Mouse (Mus musculus) G1E-ER4 (cell line): ENCODE measurements around the gene Ccin. TPM values are rescaled to one million over a fixed set of nuclear protein-coding genes. Genes with fewer than 3 reads are reported as not detected.

ENCODE experiments used
- GATA1 ChIP-seq: IDR thresholded peaks from one replicate; pipeline ENCODE4 v1.8.0; 2012; ENCODE audit warnings: low read length, inconsistent platforms
- polyA plus RNA-seq: library from polyadenylated mRNA; stranded (reverse); fragments of >175 nt; gene quantifications from 2 replicates; pipeline ENCODE4 v1.2.3, GENCODE M21; 2012

The Ccin gene
- polyA plus RNA-seq, 1 experiment, result not detected

DNA sequence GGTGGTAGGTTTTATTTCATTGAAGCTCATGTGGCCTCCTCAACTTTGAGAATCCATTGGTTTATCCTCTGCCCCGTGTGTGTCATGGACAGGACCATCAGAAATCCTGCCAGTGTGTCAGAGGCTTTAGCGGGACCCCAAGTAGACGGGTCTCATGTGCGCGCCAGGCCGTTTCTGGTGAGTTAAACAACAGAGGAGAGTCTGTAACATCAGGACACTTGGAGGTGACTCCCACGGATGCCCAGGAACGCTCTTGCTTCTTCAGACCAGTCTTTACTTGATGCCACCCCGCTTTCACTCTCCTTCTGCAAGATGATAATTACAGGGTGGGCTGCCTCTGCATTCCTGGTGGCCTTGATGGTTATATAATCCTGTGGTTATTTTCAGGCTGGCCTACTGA, 40.4 kb downstream of the Ccin start:
- no peak for TF ChIP-seq GATA1

- TF ChIP-seq GATA1, result no peak
Measured at GRCm38 (mm10) chr4:44024241-44024640, 41.0 kb downstream of the Ccin start.

DNA sequence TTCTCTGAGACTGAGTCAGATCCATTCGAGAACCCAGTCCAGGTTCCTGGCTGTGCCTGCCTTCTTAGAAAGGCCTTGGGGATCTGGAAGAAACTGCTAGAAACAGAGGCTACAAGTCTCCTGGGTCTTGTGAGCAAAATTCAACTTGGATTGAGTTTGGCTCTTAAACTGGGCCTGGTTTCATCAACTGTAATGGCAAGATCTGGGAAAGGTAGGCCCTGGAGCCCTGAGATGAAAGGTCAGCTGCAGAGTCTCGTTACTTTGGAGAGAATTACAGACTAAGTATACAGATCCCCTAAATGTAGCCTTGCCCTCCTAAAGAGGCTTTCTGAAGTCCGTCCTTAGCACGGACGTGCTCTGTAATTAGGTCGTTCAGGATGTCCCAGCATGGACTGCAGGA, 42.3 kb downstream of the Ccin start:
- TF ChIP-seq GATA1, result no peak

DNA sequence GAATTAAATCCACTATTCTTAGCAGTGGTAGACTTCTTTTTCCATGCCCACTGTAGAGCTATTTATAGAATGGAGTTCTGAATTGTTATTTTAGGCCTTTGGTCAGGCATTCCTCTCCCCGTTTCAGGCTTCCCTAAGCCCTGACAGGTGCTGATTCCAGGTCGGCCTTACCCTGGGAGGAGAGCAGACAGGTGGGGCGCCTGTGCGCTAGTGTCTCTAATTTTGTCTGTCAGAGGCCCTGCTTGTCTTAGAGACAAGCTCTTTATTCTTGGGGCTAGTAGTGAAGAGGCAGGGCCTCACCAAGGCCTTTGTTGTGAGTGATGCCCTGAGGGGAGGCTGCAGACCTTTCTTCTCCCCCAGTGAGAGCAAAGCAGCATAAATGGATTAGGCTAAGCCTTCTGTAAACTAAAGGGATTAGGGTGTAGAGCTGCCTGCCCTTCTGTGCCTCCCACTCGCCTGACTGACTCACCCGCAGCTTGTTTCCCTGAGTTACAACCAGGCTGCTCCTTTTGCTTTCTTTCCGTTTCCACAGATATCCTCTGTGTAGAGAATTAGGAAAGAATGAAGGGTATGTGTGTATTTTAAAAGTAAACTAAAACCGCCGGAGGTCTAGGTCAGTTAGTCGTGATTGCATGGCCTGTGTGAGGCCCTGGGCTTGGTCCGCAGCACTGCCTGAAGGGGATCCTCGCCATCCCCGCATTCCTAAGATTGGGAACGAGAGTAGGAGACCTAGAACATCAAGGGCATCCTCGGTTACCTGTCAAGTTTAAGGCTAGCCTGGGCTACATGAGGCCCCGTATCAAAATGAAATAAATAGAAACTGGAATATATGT, 45.2 kb downstream of the Ccin start:
- no peak for TF ChIP-seq GATA1

DNA sequence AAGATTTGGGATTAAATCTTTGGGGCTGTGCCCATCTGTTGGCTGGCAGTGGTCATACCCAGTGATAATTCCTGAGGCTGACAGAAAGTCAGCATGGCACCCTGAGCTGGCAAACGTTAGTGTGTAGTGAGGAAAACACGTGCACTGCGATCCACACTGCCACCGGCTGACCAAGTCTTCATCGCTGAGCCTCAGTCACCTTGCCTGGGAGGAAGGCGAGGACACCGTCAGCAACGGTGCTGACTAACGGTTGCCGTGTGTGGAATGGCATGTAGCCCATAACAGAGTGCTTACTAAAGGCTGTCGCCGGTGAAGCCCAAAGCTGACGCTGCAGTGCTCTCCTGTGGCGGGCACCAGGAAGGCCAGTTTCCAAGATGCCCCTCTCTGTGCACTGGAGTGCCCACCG, 46.4 kb downstream of the Ccin start:
- TF ChIP-seq GATA1, result no peak

DNA sequence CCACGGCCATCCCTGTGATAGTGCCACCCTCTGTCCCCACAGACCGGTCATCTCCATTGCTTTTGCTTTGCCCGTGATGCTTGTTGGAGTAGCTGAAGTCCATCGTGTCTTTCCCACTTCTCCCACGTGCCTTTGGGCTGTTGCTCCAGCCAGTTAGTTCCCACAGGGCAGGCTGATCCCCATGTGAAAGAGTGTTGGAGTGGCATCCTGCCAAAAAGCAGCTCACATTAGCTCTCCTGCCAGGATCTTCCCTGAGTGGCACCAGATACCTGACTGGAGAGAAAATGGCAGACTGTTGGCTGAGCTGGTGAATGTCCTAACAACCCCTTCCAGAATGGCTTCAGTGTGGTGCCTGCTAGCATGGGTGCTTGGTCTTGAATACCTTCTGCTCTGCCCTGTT, 48.2 kb downstream of the Ccin start:
- TF ChIP-seq GATA1, result no peak

Other genes starting within 250 kb of the Ccin start
- gene Olfr159, start 212.5 kb upstream of the Ccin start, polyA plus RNA-seq, result not detected in 2 replicates
- gene Olfr156, start 159.6 kb upstream of the Ccin start, polyA plus RNA-seq, result not detected in 2 replicates
- gene Olfr157, start 143.3 kb upstream of the Ccin start, polyA plus RNA-seq, result not detected in 2 replicates
- not detected in 2 replicates for gene Olfr155, start 131.9 kb upstream of the Ccin start, polyA plus RNA-seq
- gene Reck, start 108.0 kb upstream of the Ccin start, polyA plus RNA-seq, result not detected in 2 replicates
- gene Glipr2, start 26.1 kb upstream of the Ccin start, polyA plus RNA-seq, result 34.6 and 41.8 TPM in 2 replicates
- 507 and 529 TPM in 2 replicates for gene Clta, start 21.0 kb downstream of the Ccin start, polyA plus RNA-seq
- 40.5 and 49.2 TPM in 2 replicates for gene Gne, start 100.7 kb downstream of the Ccin start, polyA plus RNA-seq